Mouse (Mus musculus) lung, postnatal 25 days (tissue): ENCODE results near the gene Mbnl1.
A peak's percentile ranks its signal among the peaks of the same experiment; 100 is the strongest.
"Not testable (repeated sequence)": the region's sequence is repeated elsewhere in the genome, so short reads cannot be mapped to it uniquely, and the experiment has no call there.

Experiments used
- DNase-seq: peaks from one replicate; pipeline ENCODE4 v3.0.0; 2022; ENCODE audit warnings: low spot score

Gene Mbnl1

DNA sequence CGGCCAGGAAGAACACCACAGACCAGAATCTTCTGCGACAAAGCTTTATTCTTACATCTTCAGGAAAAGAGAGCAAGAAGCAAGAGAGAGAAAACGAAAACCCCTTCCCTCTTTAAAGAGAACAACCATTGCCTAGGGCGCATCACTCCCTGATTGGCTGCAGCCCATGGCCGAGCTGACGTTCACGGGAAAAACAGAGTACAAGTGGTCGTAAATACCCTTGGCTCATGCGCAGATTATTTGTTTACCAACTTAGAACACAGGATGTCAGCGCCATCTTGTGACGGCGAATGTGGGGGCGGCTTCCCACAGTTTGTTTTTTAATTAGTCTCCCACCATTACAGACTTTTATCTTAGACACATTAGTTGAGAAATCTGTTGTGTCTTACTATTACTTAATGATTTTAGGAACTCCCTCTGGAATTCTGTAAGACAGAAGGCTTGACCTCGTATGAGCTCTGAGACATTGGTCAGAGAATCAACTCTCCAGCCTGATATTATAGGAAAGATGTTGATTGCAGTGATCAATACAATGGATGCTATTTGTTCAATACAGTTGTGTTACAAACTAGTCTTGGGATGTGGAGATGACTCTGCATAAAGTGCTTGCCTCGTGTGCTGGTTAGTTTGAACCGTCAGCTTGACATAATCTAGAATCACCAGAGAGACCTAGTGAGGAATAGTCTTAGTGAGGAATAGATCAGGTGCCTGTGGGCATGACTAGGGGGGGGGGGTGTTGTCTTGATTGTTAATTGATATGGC is 22.3 kb downstream of the Mbnl1 start:
- DNase-seq = not testable (repeated sequence)

DNA sequence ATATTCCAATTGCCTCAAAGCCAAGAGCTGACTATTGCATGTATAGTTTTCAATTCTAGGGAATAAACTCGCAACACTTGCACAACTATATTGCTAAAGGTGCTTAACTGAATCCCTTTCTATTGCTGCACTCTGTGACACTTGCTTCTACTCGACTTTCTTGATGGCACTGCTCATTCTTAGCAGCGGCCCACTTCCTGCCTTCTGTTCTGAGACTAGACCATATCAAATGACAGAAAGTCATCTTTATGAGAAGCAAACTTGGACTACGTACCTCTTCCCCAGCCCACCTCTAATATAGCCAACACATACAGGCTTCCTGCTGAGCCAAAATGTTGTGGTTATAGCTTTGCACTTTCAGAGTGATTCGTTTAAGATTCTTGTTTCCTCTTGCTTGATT is 23.6 kb downstream of the Mbnl1 start:
- no peak for DNase-seq

DNA sequence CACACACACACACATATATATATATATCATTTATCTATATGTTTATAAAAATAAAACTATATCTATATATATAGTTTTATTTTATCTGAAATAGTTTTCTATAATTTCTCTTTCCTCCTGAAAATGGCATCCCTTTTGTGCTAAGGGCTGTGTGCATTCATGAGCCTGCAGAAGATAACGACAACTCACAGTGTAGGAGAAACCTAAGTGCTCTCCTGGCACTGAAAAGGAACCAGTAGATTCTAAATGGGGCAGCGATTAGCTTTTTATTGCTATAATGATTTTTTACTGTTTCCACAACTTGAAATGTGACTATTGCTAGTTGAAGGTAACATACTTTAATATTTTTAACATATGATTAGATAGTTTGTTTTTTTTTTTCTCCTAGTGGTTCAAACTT is 25.5 kb downstream of the Mbnl1 start:
- DNase-seq = no peak

DNA sequence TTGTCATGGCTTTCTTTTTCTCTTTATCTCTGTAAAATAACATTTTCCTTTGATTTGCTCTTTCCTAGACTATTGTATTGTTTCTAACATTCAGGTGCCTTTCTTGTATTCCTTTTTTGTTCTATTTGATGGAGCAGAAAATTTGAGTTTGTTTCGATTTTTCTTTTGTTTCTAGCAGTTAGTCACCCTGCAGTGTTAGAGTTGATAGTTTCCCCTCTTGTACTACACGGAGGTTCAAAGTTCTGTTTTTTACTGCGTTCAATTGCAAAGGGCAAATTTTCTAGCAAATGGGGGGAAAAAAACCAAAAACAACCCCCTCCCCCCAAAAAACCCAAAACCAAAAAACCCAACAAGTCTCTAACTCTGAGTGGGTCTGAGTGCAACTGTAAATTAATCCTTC is 26.0 kb downstream of the Mbnl1 start:
- DNase-seq = no peak

- DNase-seq = no peak
Measured at GRCm38 (mm10) chr3:60499157-60499578, 26.5 kb downstream of the Mbnl1 start.

GRCm38 (mm10) chr3:60499718-60500450 is 27.3 kb downstream of the Mbnl1 start:
- DNase-seq = no peak

- peak; percentile 85 for DNase-seq
Measured at GRCm38 (mm10) chr3:60500571-60501527, 28.2 kb downstream of the Mbnl1 start.

DNA sequence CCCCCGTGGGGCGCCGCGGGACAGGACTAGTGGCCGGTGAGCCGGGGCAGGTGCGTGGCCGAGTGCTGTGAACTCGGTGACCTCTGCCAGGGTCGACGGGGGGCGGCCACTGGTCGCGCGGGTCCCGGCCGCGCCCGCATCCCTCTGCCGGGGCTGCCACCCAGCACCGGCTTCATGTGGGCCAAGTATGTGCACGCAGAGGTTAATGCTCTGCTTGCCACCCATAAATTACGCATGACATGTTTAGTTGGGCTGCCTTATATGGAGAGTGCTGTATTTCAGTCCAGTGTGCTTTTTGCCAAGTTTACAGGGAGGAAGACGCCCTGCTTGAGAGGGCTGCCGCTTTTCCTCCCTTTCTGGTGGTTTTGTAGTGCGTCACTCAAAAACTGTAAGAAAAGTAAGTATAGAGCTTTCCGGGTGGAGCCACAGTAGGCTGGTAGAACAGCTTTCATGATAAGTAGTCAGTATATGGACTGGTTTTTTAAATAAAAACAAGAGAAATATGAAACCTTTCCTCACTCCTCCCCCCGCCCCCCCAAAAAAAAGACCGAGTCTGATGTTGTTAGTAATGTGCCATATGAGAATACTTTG is 29.0 kb downstream of the Mbnl1 start:
- peak; percentile 88 for DNase-seq

- no peak for DNase-seq
Measured at GRCm38 (mm10) chr3:60502155-60502987, 29.7 kb downstream of the Mbnl1 start.

DNA sequence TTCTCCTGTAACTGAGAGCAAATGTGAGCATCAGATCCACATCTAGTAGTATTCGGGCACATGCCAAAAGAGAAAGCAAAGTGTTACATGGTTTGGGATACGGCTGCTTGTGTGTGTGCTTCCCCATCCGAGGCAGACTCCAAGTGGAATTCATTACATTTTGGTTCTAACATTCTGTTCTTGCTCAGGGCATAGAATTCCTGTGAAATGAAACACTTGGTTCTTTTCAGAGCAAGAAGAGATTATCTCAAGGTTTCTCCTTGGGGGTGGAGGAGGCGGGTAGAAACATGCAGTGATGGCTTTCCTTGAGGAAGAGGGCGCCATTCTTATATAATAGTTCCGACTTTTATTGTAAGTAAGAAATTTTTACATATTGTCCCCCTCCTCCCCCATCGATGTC is 30.6 kb downstream of the Mbnl1 start:
- DNase-seq = no peak

- DNase-seq = peak; percentile 56
Measured at GRCm38 (mm10) chr3:60504775-60505430, 32.3 kb downstream of the Mbnl1 start.

GRCm38 (mm10) chr3:60506821-60507220 is 34.2 kb downstream of the Mbnl1 start:
- no peak for DNase-seq

DNA sequence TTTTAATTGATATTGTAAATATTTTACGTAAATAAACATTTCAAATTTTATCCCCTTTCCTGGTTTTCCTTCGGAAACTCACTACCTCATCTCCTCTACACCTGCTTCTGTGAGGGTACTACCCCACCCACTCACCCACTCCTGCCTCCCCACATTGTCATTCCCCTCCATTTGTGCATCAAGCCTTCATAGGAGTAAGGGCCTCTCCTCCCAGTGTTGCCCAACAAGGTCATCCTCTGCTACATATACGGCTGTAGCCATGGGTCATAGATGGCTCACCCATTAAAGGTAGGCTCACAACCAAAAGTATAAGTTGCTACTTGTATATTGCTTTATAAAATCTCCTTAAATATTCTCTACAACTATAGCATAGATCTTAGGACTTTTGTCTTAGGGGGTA is 34.9 kb downstream of the Mbnl1 start:
- DNase-seq = no peak

DNA sequence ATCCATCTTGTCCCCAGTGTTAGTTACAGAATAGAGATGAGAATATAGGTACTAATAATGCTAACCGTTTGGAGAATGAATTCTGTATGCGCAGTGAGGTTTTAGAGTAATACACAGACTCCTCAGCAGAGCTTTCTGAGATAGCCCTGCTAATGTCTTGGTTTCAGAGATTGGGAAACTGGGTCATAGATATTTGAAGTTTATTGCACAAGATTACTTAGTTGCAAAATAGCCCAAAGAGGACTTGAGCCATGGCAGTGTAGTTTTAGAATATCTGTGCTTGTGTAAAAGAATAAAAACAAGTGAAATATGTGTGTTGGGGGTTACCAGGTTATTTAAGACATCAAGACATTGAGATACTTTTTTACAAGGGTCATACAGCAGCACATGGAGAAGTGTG is 35.3 kb downstream of the Mbnl1 start:
- peak; percentile 70 for DNase-seq

DNA sequence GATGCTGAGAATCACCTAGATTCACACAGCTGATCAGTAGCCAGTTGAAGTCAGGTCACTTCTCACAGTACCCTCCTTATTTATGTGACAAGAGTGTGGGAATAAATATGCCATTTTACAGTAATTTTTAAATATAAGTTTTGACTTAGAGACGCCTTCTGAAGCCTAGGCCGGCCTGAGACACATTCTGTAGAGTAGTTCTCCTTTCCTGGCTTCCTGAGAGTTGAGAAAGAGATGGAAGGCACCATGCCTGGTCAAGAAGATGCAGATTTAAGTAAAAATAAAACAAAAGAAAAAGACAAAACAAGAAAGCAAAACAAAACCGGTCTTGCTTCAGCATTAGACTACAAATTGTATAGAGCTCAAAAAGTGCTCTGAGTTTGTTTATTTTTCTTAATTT is 38.6 kb downstream of the Mbnl1 start:
- no peak for DNase-seq

DNA sequence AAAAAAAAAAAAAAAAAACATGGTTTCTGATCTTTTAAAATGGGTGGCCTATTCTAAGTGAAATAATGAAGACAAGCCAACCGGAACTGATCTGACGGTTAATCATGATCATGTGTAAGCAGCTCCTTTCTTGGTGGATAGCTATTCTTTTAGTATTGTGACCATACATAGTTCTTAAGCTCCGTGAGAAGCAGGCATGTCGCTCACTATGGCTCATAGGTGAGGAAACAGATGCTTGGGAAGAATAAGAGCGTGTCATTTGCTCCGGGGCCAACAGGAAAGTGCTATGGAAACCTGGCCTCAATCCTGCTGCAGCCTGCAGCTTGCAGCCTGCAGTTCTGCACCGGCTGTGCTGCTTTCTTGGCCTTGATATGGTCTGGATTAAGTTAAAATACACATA is 40.7 kb downstream of the Mbnl1 start:
- DNase-seq = no peak

DNA sequence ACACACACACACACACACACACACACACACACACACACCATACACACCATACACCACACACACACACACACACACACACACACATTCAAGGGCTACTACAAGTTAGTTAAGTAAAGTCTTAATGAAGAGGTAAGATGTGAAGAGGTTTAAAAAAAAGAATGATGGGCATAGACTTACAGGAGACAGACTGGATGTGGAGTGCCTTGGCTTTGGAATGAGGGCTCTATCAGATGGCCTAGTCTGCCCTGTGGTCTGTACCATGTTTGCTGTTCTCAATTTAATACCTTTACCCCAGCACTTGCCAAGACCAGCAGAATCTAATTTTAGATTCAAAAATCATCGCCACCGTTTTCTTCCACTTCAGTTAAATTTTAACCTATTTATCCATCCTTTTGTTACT is 41.1 kb downstream of the Mbnl1 start:
- DNase-seq = no peak

GRCm38 (mm10) chr3:60515430-60515829 is 42.8 kb downstream of the Mbnl1 start:
- no peak for DNase-seq

- DNase-seq = peak; percentile 81
Measured at GRCm38 (mm10) chr3:60516054-60516674, 43.5 kb downstream of the Mbnl1 start.

DNA sequence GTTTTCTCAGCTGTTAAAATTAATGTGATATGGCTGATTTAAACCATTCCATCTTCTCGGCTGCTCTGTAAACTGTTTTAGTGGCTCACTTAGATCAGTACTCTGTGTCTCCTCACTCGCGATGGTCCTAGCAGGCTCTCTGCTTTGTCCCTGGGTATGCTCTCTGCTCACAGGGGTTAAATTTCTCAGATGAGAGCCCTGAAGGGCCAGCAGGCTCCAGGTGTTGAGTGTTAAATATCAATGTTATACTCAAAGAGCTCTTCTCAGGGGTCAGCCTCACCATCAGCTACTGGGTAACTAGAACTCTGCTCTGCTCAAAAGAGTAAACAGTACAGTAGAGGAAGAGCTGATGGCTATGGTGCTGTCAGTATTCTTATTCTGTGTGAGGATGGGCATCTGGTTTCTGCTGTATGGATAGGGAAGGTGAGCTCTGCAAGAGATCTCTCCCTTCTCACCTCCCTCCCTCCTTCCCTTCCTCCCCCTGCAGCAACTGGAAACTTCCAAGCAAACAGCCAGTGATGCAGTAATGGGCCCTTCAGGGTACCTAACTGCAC is 44.7 kb downstream of the Mbnl1 start:
- no peak for DNase-seq
